Mouse (Mus musculus): Measurements from ENCODE around the gene Lect2.

The Lect2 gene

DNA sequence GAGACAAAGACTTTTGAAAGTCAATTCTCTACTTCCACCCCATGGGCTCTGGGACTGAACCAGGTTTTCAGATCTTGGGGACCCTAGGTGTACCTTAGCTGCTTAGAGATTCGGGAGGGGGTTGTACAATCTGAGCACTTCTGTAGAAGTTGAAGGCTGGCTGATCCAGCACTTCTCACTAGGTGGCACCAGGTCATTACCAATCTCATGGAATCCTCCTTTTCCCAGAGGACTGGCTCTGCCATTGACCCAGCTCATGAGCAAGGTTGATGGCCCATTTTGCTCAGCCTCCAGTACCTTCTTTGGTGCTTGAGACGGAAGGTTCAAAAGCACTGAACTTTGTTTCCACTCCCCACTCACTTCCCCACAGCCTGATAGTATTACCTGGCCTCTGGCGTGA is 48.2 kb downstream of the Lect2 start:
- DNase-seq = no peak

DNA sequence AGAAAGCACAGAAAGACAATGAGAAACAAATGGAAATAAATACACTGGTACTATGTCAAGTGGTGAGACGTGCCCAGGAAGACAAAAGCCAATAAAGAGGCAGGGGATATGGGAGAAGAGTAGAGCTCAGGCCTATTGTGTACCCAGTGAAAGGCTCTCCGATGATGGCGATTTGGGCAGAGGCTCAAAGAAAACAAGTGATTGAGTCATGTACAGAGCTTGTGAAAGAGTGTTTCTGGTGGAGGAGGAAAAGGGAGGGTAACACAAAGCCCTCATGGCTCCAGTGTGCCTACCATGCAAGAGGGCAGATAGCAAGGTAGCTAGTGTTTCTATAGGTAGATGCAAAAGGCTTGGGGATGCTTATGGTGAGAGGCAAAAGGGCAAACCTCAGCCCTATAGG is 53.9 kb downstream of the Lect2 start:
- no peak for DNase-seq

Data from layer of hippocampus, adult 9-11 months (tissue).